In the genomic region with DNA sequence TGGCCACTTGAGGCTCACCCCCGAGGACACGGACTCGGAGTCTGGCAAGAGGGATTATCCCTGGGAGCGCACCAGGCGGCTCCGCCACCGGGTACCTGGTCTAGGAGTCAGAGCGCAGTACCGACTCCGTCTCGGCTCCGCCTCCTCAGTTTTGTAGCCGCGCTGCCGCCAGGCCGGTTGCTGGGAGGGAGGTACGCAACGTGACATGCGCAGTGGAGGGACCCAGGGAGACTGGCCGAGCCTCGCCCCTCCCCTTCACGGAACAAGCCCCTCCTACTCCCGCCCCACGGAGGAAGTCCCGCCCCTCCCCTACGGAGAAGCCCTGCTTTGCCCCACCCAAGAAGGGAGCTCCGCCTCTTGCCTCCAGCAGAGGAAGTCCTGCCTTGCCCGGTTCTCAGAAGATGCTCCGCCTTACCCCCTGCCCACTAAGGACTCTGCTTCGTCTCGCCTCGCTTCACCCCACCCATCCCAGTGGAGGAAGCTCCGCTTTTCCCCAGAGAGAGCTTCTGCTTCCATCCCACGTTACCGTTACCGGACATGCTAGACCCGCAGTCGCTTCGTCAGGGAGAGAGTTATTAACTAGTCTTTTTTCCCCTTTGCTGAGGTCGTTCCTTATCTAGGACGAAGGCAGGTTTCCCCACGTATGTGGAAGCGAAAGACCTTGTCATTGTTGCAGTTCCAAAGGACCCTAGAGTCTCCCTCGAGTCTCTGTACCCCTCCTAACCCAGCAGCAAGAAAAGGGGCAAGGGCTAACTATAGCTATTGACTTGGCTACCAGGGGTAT, we compare ENCODE assay signal across 8 mouse cellular contexts. TPM values are rescaled to one million over a fixed set of nuclear protein-coding genes. Genes with fewer than 3 reads are reported as not detected.
A peak's percentile ranks its signal among the peaks of the same experiment; 100 is the strongest.
DNase-seq lines count a peak whose midpoint lies in the region; ATAC-seq and TF ChIP-seq lines count a peak whose summit lies in the region.

No protein-coding gene starts in this region.

- TF ChIP-seq CTCF in layer of hippocampus, adult 2 months (conservative IDR thresholded peaks at IDR 0.05) = peak; percentile 1; the same call in 1 of the 2 replicates
- no peak for TF ChIP-seq CTCF in lung, embryonic 14.5 days (IDR thresholded peaks at IDR 0.05; ENCODE audit: low read depth)
- peak; percentile 8; the same call in 1 of the 2 replicates for TF ChIP-seq CTCF in olfactory bulb, adult 2 months (IDR thresholded peaks at IDR 0.05; ENCODE audit: insufficient read depth, low read depth, low read length)
- TF ChIP-seq CTCF in thymus, adult 2 months (IDR thresholded peaks at IDR 0.05; ENCODE audit: borderline replicate concordance, control insufficient read depth, extremely low read depth, insufficient read depth, low read length, poor library complexity) = no peak; the same call in 1 of the 2 replicates

- H3K4me2 ChIP-seq in forebrain, embryonic 15.5 days (replicated peaks) = peak overlapping the region; percentile 66
- peak overlapping the region; percentile 75 for H3K4me2 ChIP-seq in lung, embryonic 14.5 days

- intact Hi-C loops in heart, postnatal 36 days (cut with DNase I) = loop anchor here (2.0 kb wide), 2 partner anchors 17 to 35 kb away; no protein-coding TSS in a partner anchor

- WGBS in forebrain, embryonic 15.5 days = under 1% methylated on average over 44 of the region's 44 CpGs
- under 1% methylated on average over 41 of the region's 44 CpGs for WGBS in lung, embryonic 14.5 days
- WGBS in olfactory bulb, adult 2 months = under 1% methylated on average over 44 of the region's 44 CpGs
- WGBS in thymus, adult 2 months = under 1% methylated on average over 44 of the region's 44 CpGs

- peak; percentile 46; the same call in 1 of the 2 replicates for TF ChIP-seq POLR2A in olfactory bulb, adult 2 months (IDR thresholded peaks at IDR 0.05; ENCODE audit: insufficient read depth, low read depth, low read length)
- peak; percentile 83; the same call in 1 of the 2 replicates for TF ChIP-seq POLR2A in thymus, adult 2 months (IDR thresholded peaks at IDR 0.05; ENCODE audit: control insufficient read depth, extremely low read depth, insufficient read depth, low read length, poor library complexity)

- H3K4me3 ChIP-seq in ES-E14 (ENCODE audit: insufficient read depth in 1 of 2, low read depth in 1 of 2, low read length in 2 of 2, poor library complexity in 1 of 2, severe bottlenecking in 1 of 2) = peak overlapping the region; percentile 76 to 80
- peak overlapping the region; percentile 79 for H3K4me3 ChIP-seq in forebrain, embryonic 15.5 days
- peak overlapping the region; percentile 68 for H3K4me3 ChIP-seq in layer of hippocampus, adult 2 months
- peak overlapping the region; percentile 55 for H3K4me3 ChIP-seq in lung, embryonic 14.5 days (ENCODE audit: low read depth, low read length)
- peak overlapping the region; percentile 67 for H3K4me3 ChIP-seq in olfactory bulb, adult 2 months (ENCODE audit: insufficient read depth, low read depth, low read length)
- H3K4me3 ChIP-seq in thymus, adult 2 months (ENCODE audit: control insufficient read depth, insufficient read depth, low read length) = peak overlapping the region; percentile 86

- DNase-seq in ES-E14 (ENCODE audit: low read depth, low spot score) = peak; percentile 97
- DNase-seq in cerebellum, adult 11-12 months = peak; percentile 98
- peak; percentile 93 to 95 for DNase-seq in heart, postnatal 36 days
- peak; percentile 96 to 97 for DNase-seq in layer of hippocampus, adult 2 months (ENCODE audit: low spot score in 2 of 2)
- DNase-seq in lung, embryonic 14.5 days = peak; percentile 98
- DNase-seq in thymus, adult 2 months = peak; percentile 97

- peaks cover 3% of the 10 kb centered on the region; the same call in 1 of the 2 replicates for H3K36me3 ChIP-seq in ES-E14 (ENCODE audit: control insufficient read depth, insufficient read depth, low read length, poor library complexity, severe bottlenecking)
- peaks cover 23% of the 10 kb centered on the region for H3K36me3 ChIP-seq in forebrain, embryonic 15.5 days
- peaks cover 23% of the 10 kb centered on the region for H3K36me3 ChIP-seq in lung, embryonic 14.5 days (ENCODE audit: insufficient read depth)
- 0 out of 2 replicates have a peak, but pooled peaks cover 3% of the 10 kb centered on the region for H3K36me3 ChIP-seq in thymus, adult 2 months (ENCODE audit: control insufficient read depth, insufficient read depth, low read length)

- peaks cover 2% of the 10 kb centered on the region in 2 experiments; a peak in 1 of 4 replicates for H3K4me1 ChIP-seq in ES-E14 (ENCODE audit: control insufficient read depth in 2 of 2, insufficient read depth in 2 of 2, low read length in 2 of 2, poor library complexity in 1 of 2)
- peaks cover 13% of the 10 kb centered on the region for H3K4me1 ChIP-seq in forebrain, embryonic 15.5 days
- 0 out of 2 replicates have a peak, but pooled peaks cover 5% of the 10 kb centered on the region for H3K4me1 ChIP-seq in lung, embryonic 14.5 days (ENCODE audit: insufficient read depth)
- H3K4me1 ChIP-seq in olfactory bulb, adult 2 months (ENCODE audit: control insufficient read depth, insufficient read depth, low read length) = no peaks in the 10 kb centered on the region; the same call in 1 of the 2 replicates
- H3K4me1 ChIP-seq in thymus, adult 2 months (replicated peaks; ENCODE audit: control insufficient read depth, insufficient read depth, low read length) = peaks cover 6% of the 10 kb centered on the region

- H3K27me3 ChIP-seq in forebrain, embryonic 15.5 days = no peaks in the 10 kb centered on the region
- no peaks in the 10 kb centered on the region for H3K27me3 ChIP-seq in lung, embryonic 14.5 days (ENCODE audit: insufficient read depth, low read length)
- H3K27me3 ChIP-seq in thymus, adult 2 months (ENCODE audit: control insufficient read depth, insufficient read depth, low read length) = no peaks in the 10 kb centered on the region

- in situ Hi-C loops in ES-E14 (cut with MboI; ENCODE audit: low sequenced_read_pairs in 2 of 2, unreplicated experiment in 2 of 2) = no loop called here

- H3K9ac ChIP-seq in ES-E14 (ENCODE audit: insufficient read depth, low read depth, low read length, poor library complexity, severe bottlenecking) = peak overlapping the region; percentile 83
- peak overlapping the region; percentile 84 for H3K9ac ChIP-seq in forebrain, embryonic 15.5 days (replicated peaks)
- H3K9ac ChIP-seq in lung, embryonic 14.5 days = peak overlapping the region; percentile 62

- H3K9me3 ChIP-seq in ES-E14 (ENCODE audit: control insufficient read depth, insufficient read depth, low read depth, low read length) = no peaks in the 10 kb centered on the region
- no peaks in the 10 kb centered on the region for H3K9me3 ChIP-seq in forebrain, embryonic 15.5 days
- no peaks in the 10 kb centered on the region for H3K9me3 ChIP-seq in lung, embryonic 14.5 days (ENCODE audit: low read depth, low read length)

- peak; percentile 97 for ATAC-seq in forebrain, embryonic 15.5 days (replicated peaks)
- peak; percentile 97 for ATAC-seq in lung, embryonic 14.5 days (ENCODE audit: insufficient read depth)

- H3K27ac ChIP-seq in ES-E14 (ENCODE audit: insufficient read depth, low read depth, low read length, poor library complexity, severe bottlenecking) = peak overlapping the region; percentile 28; the same call in 1 of the 2 replicates
- peak overlapping the region; percentile 89 for H3K27ac ChIP-seq in forebrain, embryonic 15.5 days (replicated peaks)
- H3K27ac ChIP-seq in layer of hippocampus, adult 2 months = peak overlapping the region; percentile 96
- peak overlapping the region; percentile 79 for H3K27ac ChIP-seq in lung, embryonic 14.5 days (ENCODE audit: low read depth)
- peak overlapping the region; percentile 59 for H3K27ac ChIP-seq in olfactory bulb, adult 2 months (ENCODE audit: insufficient read depth, low read depth, low read length)
- peak overlapping the region; percentile 83 for H3K27ac ChIP-seq in thymus, adult 2 months (ENCODE audit: control insufficient read depth, insufficient read depth, low read length)

RNA-seq across cellular contexts. Expression of gene Strada, which starts 8.4 kb away (rescaled TPM):
- total RNA-seq in ES-E14 (2012; rRNA removed) = 14.5 and 24.0 TPM in 2 replicates
- polyA plus RNA-seq in forebrain, embryonic 15.5 days (2015; fragmentation: Nextera tagmentation; extraction: Ambion mirVana) = 30.1 and 32.2 TPM in 2 replicates
- 1 to 10 TPM; 7.2 to 8.2 TPM for total RNA-seq in heart, postnatal 36 days (2021)
- total RNA-seq in layer of hippocampus, adult 2 months (2021) = 10 to 100 TPM; 32.0 to 34.3 TPM
- polyA plus RNA-seq in lung, embryonic 14.5 days (2014; fragmentation: Nextera tagmentation; extraction: Ambion mirVana) = 31.7 and 32.6 TPM in 2 replicates
- 209 TPM in 1 of 2 replicates, not detected in the other for polyA plus RNA-seq in olfactory bulb, adult 2 months (2012; ENCODE audit: insufficient read depth, insufficient read length, low replicate concordance, missing spikeins)
- polyA plus RNA-seq in thymus, adult 2 months (2012; rRNA removed) = 40.3 and 40.5 TPM in 2 replicates

RNA-seq across cellular contexts. Expression of gene Ccdc47, which starts 22.6 kb away (rescaled TPM):
- 82.3 and 91.2 TPM in 2 replicates for total RNA-seq in ES-E14 (2012; rRNA removed)
- polyA plus RNA-seq in forebrain, embryonic 15.5 days (2015; fragmentation: Nextera tagmentation; extraction: Ambion mirVana) = 88.5 and 97.6 TPM in 2 replicates
- total RNA-seq in heart, postnatal 36 days (2021) = 10 to 100 TPM; 72.5 to 82.4 TPM
- total RNA-seq in layer of hippocampus, adult 2 months (2021) = 10 to 100 TPM; 89.8 to 98.2 TPM
- polyA plus RNA-seq in lung, embryonic 14.5 days (2014; fragmentation: Nextera tagmentation; extraction: Ambion mirVana) = 66.5 and 69.6 TPM in 2 replicates
- polyA plus RNA-seq in olfactory bulb, adult 2 months (2012; ENCODE audit: insufficient read depth, insufficient read length, low replicate concordance, missing spikeins) = not detected in 2 replicates
- 15.5 and 16.9 TPM in 2 replicates for polyA plus RNA-seq in thymus, adult 2 months (2012; rRNA removed)

RNA-seq across cellular contexts. Expression of gene Ddx42, which starts 23.2 kb away (rescaled TPM):
- 48.2 and 64.3 TPM in 2 replicates for total RNA-seq in ES-E14 (2012; rRNA removed)
- polyA plus RNA-seq in forebrain, embryonic 15.5 days (2015; fragmentation: Nextera tagmentation; extraction: Ambion mirVana) = 102 and 103 TPM in 2 replicates
- 10 to 100 TPM; 26.5 to 28.7 TPM for total RNA-seq in heart, postnatal 36 days (2021)
- total RNA-seq in layer of hippocampus, adult 2 months (2021) = 10 to 100 TPM; 69.8 to 71.1 TPM
- polyA plus RNA-seq in lung, embryonic 14.5 days (2014; fragmentation: Nextera tagmentation; extraction: Ambion mirVana) = 75.5 and 82.1 TPM in 2 replicates
- polyA plus RNA-seq in olfactory bulb, adult 2 months (2012; ENCODE audit: insufficient read depth, insufficient read length, low replicate concordance, missing spikeins) = not detected in 2 replicates
- 16.7 and 19.9 TPM in 2 replicates for polyA plus RNA-seq in thymus, adult 2 months (2012; rRNA removed)

RNA-seq across cellular contexts. Expression of gene Limd2, which starts 32.9 kb away (rescaled TPM):
- total RNA-seq in ES-E14 (2012; rRNA removed) = 20.3 and 30.9 TPM in 2 replicates
- polyA plus RNA-seq in forebrain, embryonic 15.5 days (2015; fragmentation: Nextera tagmentation; extraction: Ambion mirVana) = 222 and 233 TPM in 2 replicates
- total RNA-seq in heart, postnatal 36 days (2021) = 1 to 10 TPM; 4.2 to 4.8 TPM
- 100 to 1,000 TPM; 153 TPM for total RNA-seq in layer of hippocampus, adult 2 months (2021)
- polyA plus RNA-seq in lung, embryonic 14.5 days (2014; fragmentation: Nextera tagmentation; extraction: Ambion mirVana) = 211 and 229 TPM in 2 replicates
- 164 and 291 TPM in 2 replicates for polyA plus RNA-seq in olfactory bulb, adult 2 months (2012; ENCODE audit: insufficient read depth, insufficient read length, low replicate concordance, missing spikeins)
- 569 and 594 TPM in 2 replicates for polyA plus RNA-seq in thymus, adult 2 months (2012; rRNA removed)

RNA-seq across cellular contexts. Expression of gene Gm10840, which starts 32.9 kb away (rescaled TPM):
- total RNA-seq in ES-E14 (2012; rRNA removed) = not detected in 2 replicates
- polyA plus RNA-seq in forebrain, embryonic 15.5 days (2015; fragmentation: Nextera tagmentation; extraction: Ambion mirVana) = 0.74 and 1.3 TPM in 2 replicates
- not detected for total RNA-seq in heart, postnatal 36 days (2021)
- total RNA-seq in layer of hippocampus, adult 2 months (2021) = not detected
- not detected in 2 replicates for polyA plus RNA-seq in lung, embryonic 14.5 days (2014; fragmentation: Nextera tagmentation; extraction: Ambion mirVana)
- not detected in 2 replicates for polyA plus RNA-seq in olfactory bulb, adult 2 months (2012; ENCODE audit: insufficient read depth, insufficient read length, low replicate concordance, missing spikeins)
- not detected in 2 replicates for polyA plus RNA-seq in thymus, adult 2 months (2012; rRNA removed)

Comparison
In these comparisons a context has a peak if more than half of its experiments do, and no peak if none do; other contexts are left out.
1. Peak in every context shown above with its lines: DNase-seq, ATAC-seq, H3K4me3 ChIP-seq and H3K27ac ChIP-seq.
2. H3K27ac ChIP-seq: peak in every context shown above with its lines; median percentile 96 in layer of hippocampus, adult 2 months; 89 in forebrain, embryonic 15.5 days; 83 in thymus, adult 2 months; 79 in lung, embryonic 14.5 days; 59 in olfactory bulb, adult 2 months; 28 in ES-E14.
3. CTCF ChIP-seq: peak in layer of hippocampus, adult 2 months (single experiment) and olfactory bulb, adult 2 months (single experiment); none in lung, embryonic 14.5 days (single experiment) and thymus, adult 2 months (single experiment).
4. RNA of gene Ddx42, which starts 23.2 kb away (polyA plus RNA-seq): 102 to 103 TPM in forebrain, embryonic 15.5 days, 75.5 to 82.1 TPM in lung, embryonic 14.5 days and 16.7 to 19.9 TPM in thymus, adult 2 months; not detected in olfactory bulb, adult 2 months; every median in the first group is over 10 times any median in the second.